Mouse (Mus musculus): ENCODE data around the gene Loxl1. TPM values are rescaled to one million over a fixed set of nuclear protein-coding genes. Genes with fewer than 3 reads are reported as not detected.

Loxl1 gene
- polyA plus RNA-seq, 1 experiment from 2014 or later, result 37.1 TPM

DNA sequence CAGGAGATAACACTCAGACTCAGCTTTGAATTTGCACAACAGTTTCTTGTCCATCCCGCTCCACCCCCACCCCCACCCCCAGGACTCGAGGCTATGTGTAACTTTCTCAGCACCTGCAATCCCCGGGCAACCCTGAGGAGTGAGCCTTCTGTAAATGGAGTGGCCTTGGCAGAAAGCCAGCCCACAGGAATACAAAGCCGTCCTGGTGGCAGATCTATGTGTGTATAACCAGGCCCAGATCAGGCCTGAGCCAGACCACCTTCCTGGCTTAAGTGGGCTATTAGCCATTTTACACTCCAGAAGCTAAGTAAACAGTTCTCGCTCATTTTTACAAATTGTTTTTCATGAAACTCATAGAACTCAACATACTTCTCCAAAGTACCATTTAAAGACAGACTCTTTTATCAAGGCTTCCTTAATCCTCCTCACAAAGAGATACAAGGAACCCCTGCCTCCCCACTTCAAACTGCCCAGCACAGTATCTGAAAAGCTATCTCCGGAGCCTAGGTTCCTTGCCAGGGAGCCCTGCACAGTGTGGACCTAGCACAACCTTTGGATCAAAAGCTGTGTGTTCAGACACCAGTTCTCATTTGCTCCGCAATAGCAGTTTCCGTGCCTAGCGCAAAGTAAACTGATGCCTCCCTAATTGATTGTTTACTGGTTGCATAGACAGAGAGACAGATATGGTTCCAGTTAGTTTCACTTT is 71.1 kb downstream of the Loxl1 start:
- peak; percentile 17 for TF ChIP-seq CTCF (IDR thresholded peaks at IDR 0.05; ENCODE audit: low read depth)
- 35% methylated on average over 9 of the region's 9 CpGs for WGBS
- Histone ChIP-seq H3K4me3 (ENCODE audit: low read depth, low read length) (no peak overlapping the region), H3K4me2 (peak overlapping the region; percentile 27; the same call in 1 of the 2 replicates), H3K4me1 (ENCODE audit: insufficient read depth) (peaks cover 17% of the 10 kb centered on the region), H3K36me3 (ENCODE audit: insufficient read depth) (peaks cover 20% of the 10 kb centered on the region), H3K27ac (ENCODE audit: low read depth) (peak overlapping the region; percentile 88), H3K9me3 (ENCODE audit: low read depth, low read length) (no peaks in the 10 kb centered on the region), H3K27me3 (ENCODE audit: insufficient read depth, low read length) (no peaks in the 10 kb centered on the region), H3K9ac (peak overlapping the region; percentile 36)
- peak; percentile 93 for ATAC-seq (ENCODE audit: insufficient read depth)
- peak; percentile 87 for DNase-seq

Other genes with a start within 250 kb of the Loxl1 start
- 3.4 and 4.0 TPM in 2 replicates for gene Stra6, start 249.4 kb downstream of the Loxl1 start, polyA plus RNA-seq (2014; fragmentation: Nextera tagmentation; extraction: Ambion mirVana)
- not detected in 2 replicates for gene Ccdc33, start 194.4 kb downstream of the Loxl1 start, polyA plus RNA-seq (2014; fragmentation: Nextera tagmentation; extraction: Ambion mirVana)
- gene Islr, start 108.9 kb downstream of the Loxl1 start, polyA plus RNA-seq (2014; fragmentation: Nextera tagmentation; extraction: Ambion mirVana), result 56.9 and 60.2 TPM in 2 replicates
- gene Islr2, start 108.9 kb downstream of the Loxl1 start, polyA plus RNA-seq (2014; fragmentation: Nextera tagmentation; extraction: Ambion mirVana), result not detected in 2 replicates
- 21.4 and 23.2 TPM in 2 replicates for gene Pml, start 63.4 kb downstream of the Loxl1 start, polyA plus RNA-seq (2014; fragmentation: Nextera tagmentation; extraction: Ambion mirVana)
- 23.2 and 27.1 TPM in 2 replicates for gene Stoml1, start 60.0 kb downstream of the Loxl1 start, polyA plus RNA-seq (2014; fragmentation: Nextera tagmentation; extraction: Ambion mirVana)
- not detected in 2 replicates for gene Tbc1d21, start 57.3 kb upstream of the Loxl1 start, polyA plus RNA-seq (2014; fragmentation: Nextera tagmentation; extraction: Ambion mirVana)
- 1.9 and 3.0 TPM in 2 replicates for gene Insyn1, start 175.4 kb upstream of the Loxl1 start, polyA plus RNA-seq (2014; fragmentation: Nextera tagmentation; extraction: Ambion mirVana)
- 51.0 and 55.0 TPM in 2 replicates for gene Cd276, start 242.3 kb upstream of the Loxl1 start, polyA plus RNA-seq (2014; fragmentation: Nextera tagmentation; extraction: Ambion mirVana)

Data from lung, embryonic 14.5 days (tissue).